Comparison of ENCODE assay signal across 11 mouse cellular contexts in genomic region chr19:55091602-55092413, GRCm38 (mm10). TPM values are rescaled to one million over a fixed set of nuclear protein-coding genes. Genes with fewer than 3 reads are reported as not detected.
A peak's percentile ranks its signal among the peaks of the same experiment; 100 is the strongest.
DNase-seq lines count a peak whose midpoint lies in the region; ATAC-seq and TF ChIP-seq lines count a peak whose summit lies in the region.
"Had no signal": no experiment of that assay in that cellular context is flagged by ENCODE, and none has a peak within 500 bp of the region (broad histone marks: within the 10 kb centered on the region; RNA-seq: fewer than 3 reads in every experiment).

No protein-coding gene starts in this region.

- H3K27me3 ChIP-seq in kidney, adult 2 months (replicated peaks; ENCODE audit: control insufficient read depth, insufficient read depth, low read length): no peaks in the 10 kb centered on the region
- no peaks in the 10 kb centered on the region for H3K27me3 ChIP-seq in kidney, embryonic 15.5 days
- no peaks in the 10 kb centered on the region for H3K27me3 ChIP-seq in kidney, postnatal 0 days (ENCODE audit: insufficient read depth, low read length)
- H3K27me3 ChIP-seq in liver, embryonic 12.5 days (replicated peaks): no peaks in the 10 kb centered on the region

- H3K36me3 ChIP-seq in kidney, adult 2 months (ENCODE audit: control insufficient read depth, insufficient read depth, low read length): peaks cover 9% of the 10 kb centered on the region; the same call in 1 of the 2 replicates
- H3K36me3 ChIP-seq in kidney, embryonic 15.5 days: peaks cover 76% of the 10 kb centered on the region
- H3K36me3 ChIP-seq in kidney, postnatal 0 days (ENCODE audit: insufficient read depth, low read length): peaks cover 57% of the 10 kb centered on the region
- H3K36me3 ChIP-seq in liver, embryonic 12.5 days: peaks cover 84% of the 10 kb centered on the region

- no peak overlapping the region; the same call in 1 of the 2 replicates for H3K27ac ChIP-seq in kidney, adult 2 months (ENCODE audit: insufficient read depth, low read depth, low read length)
- H3K27ac ChIP-seq in kidney, embryonic 15.5 days: no peak overlapping the region
- H3K27ac ChIP-seq in kidney, postnatal 0 days: no peak overlapping the region
- H3K27ac ChIP-seq in liver, embryonic 12.5 days: no peak overlapping the region
- H3K27ac ChIP-seq: limb, embryonic 10.5 days had no signal

- no peak for TF ChIP-seq CTCF in kidney, adult 2 months (conservative IDR thresholded peaks at IDR 0.05; ENCODE audit: insufficient read depth, insufficient read length, low read depth, low read length)
- TF ChIP-seq CTCF in kidney, postnatal 0 days (IDR thresholded peaks at IDR 0.05; ENCODE audit: low read depth): no peak

- WGBS in kidney, adult 2 months: 41% methylated on average over 17 of the region's 17 CpGs
- WGBS in kidney, embryonic 15.5 days: 76% methylated on average over 17 of the region's 17 CpGs
- WGBS in kidney, postnatal 0 days: 60% methylated on average over 17 of the region's 17 CpGs
- WGBS in liver, embryonic 12.5 days (ENCODE audit: insufficient replicate concordance): 73% methylated on average over 17 of the region's 17 CpGs

- ATAC-seq in kidney, embryonic 15.5 days (replicated peaks; ENCODE audit: low FRiP score): no peak
- peak; percentile 63; the same call in 1 of the 2 replicates for ATAC-seq in kidney, postnatal 0 days (replicated peaks; ENCODE audit: low FRiP score, low read depth)
- ATAC-seq in liver, embryonic 12.5 days: peak; percentile 52
- ATAC-seq in megakaryocyte-erythroid progenitor cell, adult 5-6 weeks (replicated peaks; ENCODE audit: low FRiP score, low TSS enrichment, poor library complexity, severe bottlenecking): peak; percentile 60
- ATAC-seq: activated CD4-positive, CD25-positive, alpha-beta regulatory T cell, adult 4 months had no signal

- no peak overlapping the region for H3K4me2 ChIP-seq in kidney, embryonic 15.5 days
- H3K4me2 ChIP-seq in kidney, postnatal 0 days (ENCODE audit: low read length): no peak overlapping the region
- no peak overlapping the region for H3K4me2 ChIP-seq in liver, embryonic 12.5 days

- no peak overlapping the region for H3K4me3 ChIP-seq in kidney, adult 2 months (ENCODE audit: insufficient read depth, low read depth, low read length)
- H3K4me3 ChIP-seq in kidney, embryonic 15.5 days (replicated peaks): no peak overlapping the region
- no peak overlapping the region for H3K4me3 ChIP-seq in kidney, postnatal 0 days (replicated peaks; ENCODE audit: low read depth, low read length)
- H3K4me3 ChIP-seq in liver, embryonic 12.5 days: no peak overlapping the region
- H3K4me3 ChIP-seq: limb, embryonic 10.5 days had no signal

- H3K9me3 ChIP-seq in kidney, embryonic 15.5 days (replicated peaks): no peaks in the 10 kb centered on the region
- no peaks in the 10 kb centered on the region for H3K9me3 ChIP-seq in kidney, postnatal 0 days (replicated peaks; ENCODE audit: low read length)
- H3K9me3 ChIP-seq in liver, embryonic 12.5 days (replicated peaks): no peaks in the 10 kb centered on the region
- H3K9me3 ChIP-seq: limb, embryonic 10.5 days had no signal

- DNase-seq in kidney, adult 2 months: peak; percentile 56
- no peak for DNase-seq in kidney, postnatal 0 days (ENCODE audit: low spot score)
- DNase-seq in cerebellum, postnatal 10 days: no peak
- no peak for DNase-seq in heart, adult 9 months (ENCODE audit: low spot score in 2 of 2)
- no peak for DNase-seq in yolk sac, embryonic 10.5 days (ENCODE audit: low spot score)
- DNase-seq: cerebellum, adult 2 months had no signal

- peaks cover 11% of the 10 kb centered on the region for H3K4me1 ChIP-seq in kidney, adult 2 months (ENCODE audit: control insufficient read depth, insufficient read depth, low read length)
- no peaks in the 10 kb centered on the region for H3K4me1 ChIP-seq in kidney, embryonic 15.5 days
- peaks cover 3% of the 10 kb centered on the region; the same call in 1 of the 2 replicates for H3K4me1 ChIP-seq in kidney, postnatal 0 days (replicated peaks; ENCODE audit: insufficient read depth, low read length)
- H3K4me1 ChIP-seq in liver, embryonic 12.5 days: peaks cover 29% of the 10 kb centered on the region
- H3K4me1 ChIP-seq: limb, embryonic 10.5 days had no signal

- TF ChIP-seq POLR2A in kidney, adult 2 months (IDR thresholded peaks at IDR 0.05; ENCODE audit: low read depth, low read length): no peak

- H3K9ac ChIP-seq in kidney, embryonic 15.5 days: no peak overlapping the region
- no peak overlapping the region for H3K9ac ChIP-seq in kidney, postnatal 0 days (ENCODE audit: low read depth, low read length)
- no peak overlapping the region for H3K9ac ChIP-seq in liver, embryonic 12.5 days

RNA-seq across cellular contexts. Expression of gene Gpam, which starts 35.2 kb away (rescaled TPM):
- 56.6 and 60.7 TPM in 2 replicates for polyA plus RNA-seq in kidney, adult 2 months (2012; rRNA removed)
- polyA plus RNA-seq in kidney, embryonic 15.5 days (2015; fragmentation: Nextera tagmentation; extraction: Ambion mirVana): 18.1 and 19.0 TPM in 2 replicates
- polyA plus RNA-seq in kidney, postnatal 0 days (2015; fragmentation: Nextera tagmentation; extraction: Ambion mirVana): 16.6 and 17.3 TPM in 2 replicates
- polyA plus RNA-seq in liver, embryonic 12.5 days (2016; fragmentation: Nextera tagmentation; extraction: Ambion mirVana): 26.9 and 27.1 TPM in 2 replicates
- total RNA-seq in megakaryocyte-erythroid progenitor cell, adult 5-6 weeks (2014; fragmentation: Nextera tagmentation): 16.2 and 19.9 TPM in 2 replicates
- total RNA-seq in megakaryocyte-erythroid progenitor cell, adult 5-6 weeks (2017): 21.6 and 22.3 TPM in 2 replicates
